Mouse (Mus musculus) heart, embryonic 13.5 days (tissue): ENCODE data around the gene Rac2. TPM values are rescaled to one million over a fixed set of nuclear protein-coding genes. Genes with fewer than 3 reads are reported as not detected.

Source experiments
- ATAC-seq: fragments of 200-750 bp; cut with Nextera tagmentation; 2 replicates; pipeline ENCODE4 v1.8.0; 2017; ENCODE audit warnings: moderate TSS enrichment; ENCODE audit not compliant: insufficient number of reproducible peaks, low FRiP score, low TSS enrichment; ENCODE audit errors: extremely low read depth
- H3K27ac ChIP-seq: fragments of 300-500 bp; sonication (generic); replicated peaks from 2 replicates; pipeline ENCODE4 v1.5.1; 2015; ENCODE audit warnings: moderate library complexity, mild to moderate bottlenecking, inconsistent platforms
- H3K27me3 ChIP-seq: fragments of 300-500 bp; sonication (generic); replicated peaks from 2 replicates; pipeline ENCODE4 v1.6.1; 2015; ENCODE audit warnings: mild to moderate bottlenecking, inconsistent platforms
- H3K36me3 ChIP-seq: fragments of 300-500 bp; sonication (generic); 2 replicates; pipeline ENCODE4 v1.6.1; 2015; ENCODE audit warnings: mild to moderate bottlenecking, inconsistent platforms
- H3K4me1 ChIP-seq: fragments of 300-500 bp; sonication (generic); 2 replicates; pipeline ENCODE4 v1.6.1; 2015; ENCODE audit warnings: inconsistent platforms
- H3K4me2 ChIP-seq: fragments of 300-500 bp; sonication (generic); 2 replicates; pipeline ENCODE4 v1.6.1; 2015; ENCODE audit warnings: inconsistent platforms, mild to moderate bottlenecking, moderate library complexity
- H3K4me3 ChIP-seq: fragments of 300-500 bp; sonication (generic); 2 replicates; pipeline ENCODE4 v1.5.1; 2015; ENCODE audit warnings: moderate library complexity, mild to moderate bottlenecking, inconsistent platforms
- H3K9ac ChIP-seq: fragments of 300-500 bp; sonication (generic); 2 replicates; pipeline ENCODE4 v1.6.1; 2015; ENCODE audit warnings: inconsistent platforms, mild to moderate bottlenecking, moderate library complexity
- H3K9me3 ChIP-seq: fragments of 300-500 bp; sonication (generic); 2 replicates; pipeline ENCODE4 v1.6.1; 2016; ENCODE audit warnings: inconsistent platforms
- WGBS: fragments of 180-500 bp; shearing (Covaris S2); methylation state at CpG from one replicate; pipeline ENCODE4 v1.1.7; 2015; ENCODE audit warnings: mixed read lengths; 5-methylcytosine and 5-hydroxymethylcytosine counted together
- polyA plus RNA-seq: library from polyadenylated mRNA; unstranded; fragments of >200 nt; fragmentation: Nextera tagmentation; extraction: Ambion mirVana; gene quantifications from 2 replicates; pipeline ENCODE4 v1.2.1, GENCODE M21; 2015

The Rac2 gene
- 7.6 and 8.9 TPM in 2 replicates for polyA plus RNA-seq

GRCm38 (mm10) chr15:78572658-78573397 lies at the start of gene Rac2:
Rac2 (minus strand) TSS chr15:78572783.
- H3K4me3 ChIP-seq, result peak within 1 kb of the TSS; percentile 11; the same call in 1 of the 2 replicates
- peaks cover 19% of the 10 kb centered on the region for H3K4me1 ChIP-seq
- 72% methylated on average over 8 of the region's 8 CpGs for whole genome bisulfite sequencing
- ATAC-seq, result no peak
- peak within 1 kb of the TSS; percentile 47 for H3K4me2 ChIP-seq
- no peaks in the 10 kb centered on the region for H3K9me3 ChIP-seq
- peak within 1 kb of the TSS; percentile 58 for H3K27ac ChIP-seq
- H3K36me3 ChIP-seq, result no peaks in the 10 kb centered on the region
- peak within 1 kb of the TSS; percentile 41 for H3K9ac ChIP-seq
- 0 out of 2 replicates have a peak, but pooled peaks cover 5% of the 10 kb centered on the region for H3K27me3 ChIP-seq

GRCm38 (mm10) chr15:78616973-78617372 lies 44.4 kb upstream of the Rac2 start:
- Histone ChIP-seq H3K36me3 (no peaks in the 10 kb centered on the region), H3K4me1 (no peaks in the 10 kb centered on the region), H3K27ac (no peak overlapping the region), H3K4me3 (no peak overlapping the region), H3K27me3 (peaks cover 41% of the 10 kb centered on the region), H3K4me2 (no peak overlapping the region), H3K9me3 (no peaks in the 10 kb centered on the region), H3K9ac (no peak overlapping the region)
- WGBS, result 66% methylated on average over 2 of the region's 2 CpGs
- no peak for ATAC-seq

DNA sequence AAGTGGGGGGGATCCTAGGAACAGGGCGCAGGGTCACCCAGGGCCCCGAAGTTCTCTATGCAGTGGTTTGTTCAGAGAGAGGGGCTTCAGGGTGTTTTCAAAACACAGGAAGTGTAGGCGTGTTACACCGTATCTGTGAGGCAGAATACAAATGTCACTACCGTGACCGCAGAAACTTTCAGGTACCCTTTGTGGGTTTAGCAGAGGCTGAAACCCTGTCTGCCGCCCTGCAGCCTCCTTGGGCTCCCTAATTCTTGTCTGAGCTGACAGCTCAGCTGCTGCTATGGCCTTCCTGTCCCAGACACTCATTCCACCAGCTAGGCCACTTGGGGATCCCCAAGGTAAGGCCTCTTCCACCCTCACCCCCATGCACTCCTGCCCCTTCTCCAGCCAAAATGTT lies 42.0 kb upstream of the Rac2 start:
- Histone ChIP-seq H3K4me1 (peaks cover 5% of the 10 kb centered on the region; the same call in 1 of the 2 replicates), H3K27ac (no peak overlapping the region), H3K4me3 (no peak overlapping the region), H3K4me2 (no peak overlapping the region), H3K27me3 (peaks cover 16% of the 10 kb centered on the region), H3K36me3 (no peaks in the 10 kb centered on the region), H3K9me3 (no peaks in the 10 kb centered on the region), H3K9ac (no peak overlapping the region)
- ATAC-seq, result no peak
- 81% methylated on average over 7 of the region's 7 CpGs for WGBS

DNA sequence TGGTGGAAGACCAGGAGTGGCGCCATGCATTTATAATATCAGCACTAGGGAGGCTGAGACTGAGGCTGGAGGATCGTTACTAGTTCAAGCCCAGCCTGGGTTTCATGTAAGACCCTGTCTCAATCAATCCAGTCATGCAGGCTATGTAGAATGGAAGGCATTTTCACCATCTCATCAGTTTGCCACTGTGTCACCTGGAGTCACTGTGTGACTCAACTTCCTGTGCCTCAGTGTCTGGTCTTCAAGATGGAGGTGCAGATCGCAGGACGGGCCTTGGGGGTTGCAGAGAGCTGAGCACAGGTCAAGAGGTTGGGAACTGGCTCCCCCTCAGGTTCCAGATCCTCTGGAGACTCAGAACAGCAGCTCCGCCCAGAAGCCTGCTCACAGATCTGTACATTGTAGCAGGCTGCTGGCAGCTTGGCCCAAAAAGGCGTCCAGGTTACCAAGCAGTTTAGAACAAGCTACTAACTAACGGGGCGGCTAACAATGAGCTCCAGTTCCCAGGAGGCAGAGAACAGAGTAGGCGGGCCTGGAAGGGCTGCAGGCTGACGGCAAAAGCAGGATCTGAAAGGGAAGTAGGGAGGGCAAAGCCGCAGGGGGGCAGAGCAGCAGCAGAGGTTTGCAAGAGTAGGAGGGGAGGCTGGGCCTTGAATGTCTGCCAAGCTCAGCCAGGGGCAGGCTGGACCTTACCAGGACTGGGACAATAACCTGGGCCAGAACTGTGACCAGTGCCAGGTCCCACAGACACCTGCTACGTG lies 38.3 kb upstream of the Rac2 start:
- Histone ChIP-seq H3K4me3 (no peak overlapping the region), H3K4me2 (no peak overlapping the region), H3K27me3 (no peaks in the 10 kb centered on the region), H3K9me3 (no peaks in the 10 kb centered on the region), H3K4me1 (peaks cover 5% of the 10 kb centered on the region; the same call in 1 of the 2 replicates), H3K36me3 (no peaks in the 10 kb centered on the region), H3K27ac (no peak overlapping the region), H3K9ac (no peak overlapping the region)
- no peak for ATAC-seq
- 41% methylated on average over 12 of the region's 12 CpGs for WGBS

- H3K9ac ChIP-seq, result no peak overlapping the region
- no peak overlapping the region for H3K4me3 ChIP-seq
- no peak overlapping the region for H3K4me2 ChIP-seq
- 63% methylated on average over 4 of the region's 4 CpGs for WGBS
- no peaks in the 10 kb centered on the region for H3K9me3 ChIP-seq
- H3K4me1 ChIP-seq, result peaks cover 5% of the 10 kb centered on the region; the same call in 1 of the 2 replicates
- ATAC-seq, result no peak
- no peaks in the 10 kb centered on the region for H3K36me3 ChIP-seq
- no peak overlapping the region for H3K27ac ChIP-seq
- H3K27me3 ChIP-seq, result no peaks in the 10 kb centered on the region
Observed at GRCm38 (mm10) chr15:78607463-78607862, 34.9 kb upstream of the Rac2 start.

DNA sequence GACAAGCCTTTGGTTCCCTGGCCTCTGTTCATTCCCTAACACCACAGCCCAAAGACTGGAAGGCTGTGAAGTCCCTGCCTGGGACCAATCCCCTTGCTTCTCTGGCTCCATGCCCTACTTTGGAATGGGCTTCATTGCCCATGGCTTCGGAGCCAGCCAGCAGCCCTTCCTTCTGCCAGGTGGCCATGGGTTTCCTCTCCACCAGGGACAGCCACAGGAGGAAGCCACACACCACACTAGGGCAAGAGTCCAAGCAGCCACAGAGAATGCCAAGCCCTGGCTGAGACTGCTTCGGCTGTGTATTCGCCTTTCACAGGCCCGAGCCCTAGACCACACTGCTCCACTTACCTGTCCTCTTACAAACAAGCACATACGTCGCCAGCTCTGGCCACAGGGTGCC lies 33.5 kb upstream of the Rac2 start:
- ATAC-seq, result no peak
- Histone ChIP-seq H3K9me3 (no peaks in the 10 kb centered on the region), H3K9ac (no peak overlapping the region), H3K27me3 (no peaks in the 10 kb centered on the region), H3K27ac (no peak overlapping the region), H3K4me2 (no peak overlapping the region), H3K36me3 (no peaks in the 10 kb centered on the region), H3K4me3 (no peak overlapping the region), H3K4me1 (peaks cover 2% of the 10 kb centered on the region; the same call in 1 of the 2 replicates)
- 80% methylated on average over 6 of the region's 6 CpGs for WGBS

- H3K36me3 ChIP-seq, result no peaks in the 10 kb centered on the region
- no peak for ATAC-seq
- H3K27ac ChIP-seq, result no peak overlapping the region
- no peak overlapping the region for H3K4me2 ChIP-seq
- 40% methylated on average over 3 of the region's 3 CpGs for WGBS
- no peaks in the 10 kb centered on the region for H3K4me1 ChIP-seq
- H3K27me3 ChIP-seq, result no peaks in the 10 kb centered on the region
- no peak overlapping the region for H3K4me3 ChIP-seq
- no peaks in the 10 kb centered on the region for H3K9me3 ChIP-seq
- no peak overlapping the region for H3K9ac ChIP-seq
Observed at GRCm38 (mm10) chr15:78605371-78605791, 32.8 kb upstream of the Rac2 start.

DNA sequence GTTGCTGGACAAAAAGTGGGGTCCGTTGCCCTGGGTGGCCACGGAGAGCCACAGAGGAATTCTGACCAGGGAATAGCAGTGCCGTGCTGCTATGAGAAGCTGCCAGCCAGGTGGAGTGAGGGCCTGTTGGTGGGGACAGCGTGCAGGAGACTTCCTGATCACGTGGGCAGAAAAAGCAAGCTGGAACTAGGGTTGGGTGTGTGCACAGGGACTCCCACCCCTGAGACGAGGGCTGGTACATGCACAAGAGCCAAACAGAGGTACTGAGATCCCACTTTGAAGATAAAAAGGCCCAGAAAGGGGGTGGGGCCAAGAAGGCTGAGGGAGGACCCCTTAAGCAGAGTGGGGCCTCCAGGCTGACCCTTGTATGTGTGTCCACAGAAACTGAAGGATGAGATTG lies 31.7 kb upstream of the Rac2 start:
- Histone ChIP-seq H3K36me3 (no peaks in the 10 kb centered on the region), H3K27me3 (no peaks in the 10 kb centered on the region), H3K4me2 (no peak overlapping the region), H3K27ac (no peak overlapping the region), H3K9ac (no peak overlapping the region), H3K9me3 (no peaks in the 10 kb centered on the region), H3K4me1 (no peaks in the 10 kb centered on the region), H3K4me3 (no peak overlapping the region)
- 65% methylated on average over 6 of the region's 6 CpGs for WGBS
- ATAC-seq, result no peak

DNA sequence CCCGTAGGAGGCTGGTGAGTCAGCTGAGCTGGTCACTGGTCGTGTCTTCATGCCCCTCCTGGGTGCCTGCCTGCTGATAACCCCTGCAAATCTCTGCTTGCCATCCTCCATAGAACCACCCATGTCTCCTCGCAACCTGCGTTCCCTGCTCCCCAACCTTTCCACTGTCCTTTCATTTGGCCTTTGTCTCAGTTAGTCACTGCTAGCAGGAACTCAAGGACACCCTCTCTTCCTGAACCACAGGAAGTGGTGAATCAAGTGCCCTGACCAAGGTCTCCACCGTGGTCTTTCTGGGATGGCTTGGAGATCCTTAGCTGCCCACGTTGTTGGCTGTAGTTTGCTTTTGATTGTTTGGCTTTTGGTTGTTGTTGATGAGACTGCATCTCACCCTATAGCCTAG lies 28.6 kb upstream of the Rac2 start:
- no peaks in the 10 kb centered on the region for H3K9me3 ChIP-seq
- no peak for ATAC-seq

GRCm38 (mm10) chr15:78599529-78600193 lies 27.1 kb upstream of the Rac2 start:
- 66% methylated on average over 13 of the region's 13 CpGs for WGBS
- ATAC-seq, result no peak
- no peaks in the 10 kb centered on the region for H3K27me3 ChIP-seq

More for the DNA sequence above, 28.6 kb upstream of the Rac2 start:
- Histone ChIP-seq H3K4me2 (no peak overlapping the region), H3K4me1 (peaks cover 5% of the 10 kb centered on the region; the same call in 1 of the 2 replicates), H3K27me3 (no peaks in the 10 kb centered on the region), H3K36me3 (no peaks in the 10 kb centered on the region), H3K27ac (no peak overlapping the region), H3K9ac (no peak overlapping the region), H3K4me3 (no peak overlapping the region)
- 69% methylated on average over 6 of the region's 6 CpGs for WGBS

GRCm38 (mm10) chr15:78599124-78599523 lies 26.5 kb upstream of the Rac2 start:
- no peak overlapping the region for H3K27ac ChIP-seq
- no peak overlapping the region for H3K4me3 ChIP-seq
- no peaks in the 10 kb centered on the region for H3K9me3 ChIP-seq
- no peaks in the 10 kb centered on the region for H3K27me3 ChIP-seq
- ATAC-seq, result no peak
- no peak overlapping the region for H3K9ac ChIP-seq
- H3K4me1 ChIP-seq, result peaks cover 5% of the 10 kb centered on the region; the same call in 1 of the 2 replicates
- no peaks in the 10 kb centered on the region for H3K36me3 ChIP-seq
- WGBS, result 67% methylated on average over 6 of the region's 6 CpGs
- H3K4me2 ChIP-seq, result no peak overlapping the region

More at GRCm38 (mm10) chr15:78599529-78600193, 27.1 kb upstream of the Rac2 start:
- Histone ChIP-seq H3K4me1 (peaks cover 5% of the 10 kb centered on the region; the same call in 1 of the 2 replicates), H3K27ac (no peak overlapping the region), H3K9me3 (no peaks in the 10 kb centered on the region), H3K4me3 (no peak overlapping the region), H3K9ac (no peak overlapping the region), H3K36me3 (no peaks in the 10 kb centered on the region), H3K4me2 (no peak overlapping the region)
